Mouse (Mus musculus): ENCODE measurements at regions not wholly inside any gene's neighbourhood (a gene's known extent, or its start where the extent isn't known, plus 50 kb on each side); places are given as distances from the start of the nearest gene placed in this dataset.

DNA sequence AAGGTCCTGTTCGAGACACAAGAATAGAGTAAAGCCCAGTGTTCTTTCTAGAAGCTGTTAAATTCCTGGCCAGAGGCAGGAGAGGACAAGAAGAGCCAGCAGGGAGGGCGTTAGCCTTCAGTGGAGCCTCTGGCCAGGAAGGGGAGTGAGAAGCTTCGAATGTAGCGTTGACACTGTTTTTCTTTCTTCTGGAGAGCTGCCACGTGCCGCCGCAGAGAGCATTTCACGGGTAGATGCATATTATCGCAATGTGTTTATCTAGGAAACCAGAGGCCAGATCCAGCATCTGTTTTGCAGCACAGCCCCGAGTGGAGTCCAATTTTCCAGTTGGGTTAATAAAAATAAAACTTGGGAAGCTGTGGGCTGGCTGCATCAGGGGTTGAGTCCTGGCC is 61.3 kb upstream of the Ampd3 start:
- Histone ChIP-seq H3K4me3 (ENCODE audit: insufficient read depth, low read depth, low read length) (no peak overlapping the region), H3K27me3 (replicated peaks; ENCODE audit: control insufficient read depth, insufficient read depth, low read length) (no peaks in the 10 kb centered on the region), H3K27ac (ENCODE audit: insufficient read depth, low read depth, low read length) (no peak overlapping the region), H3K36me3 (ENCODE audit: control insufficient read depth, insufficient read depth, low read length) (no peaks in the 10 kb centered on the region), H3K4me1 (ENCODE audit: control insufficient read depth, insufficient read depth, low read length) (no peaks in the 10 kb centered on the region)
- DNase-seq = peak; percentile 63
- TF ChIP-seq CTCF (conservative IDR thresholded peaks at IDR 0.05; ENCODE audit: insufficient read depth, insufficient read length, low read depth, low read length) (no peak), POLR2A (IDR thresholded peaks at IDR 0.05; ENCODE audit: low read depth, low read length) (no peak)
- WGBS = 24% methylated on average over 10 of the region's 10 CpGs

DNA sequence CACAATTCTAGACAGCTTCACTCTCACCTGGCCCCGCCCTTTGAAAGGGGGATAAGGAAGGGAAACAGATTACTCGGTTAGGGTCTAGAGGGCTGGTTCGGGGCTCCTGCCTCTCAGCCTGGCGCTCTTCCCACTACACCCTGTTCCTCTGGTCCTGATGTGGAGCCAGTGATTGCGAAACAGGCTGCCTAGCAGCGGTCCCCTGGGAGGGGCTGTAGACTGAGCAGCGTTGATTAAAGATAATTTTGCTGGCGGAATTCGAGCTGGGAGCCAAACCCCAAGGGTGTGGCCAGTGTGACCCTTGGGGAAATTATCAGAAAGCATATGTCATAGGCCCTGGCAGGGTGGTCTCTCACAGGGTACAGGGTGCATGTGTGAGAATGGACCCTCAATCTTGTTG is 59.9 kb upstream of the Ampd3 start:
- DNase-seq = peak; percentile 66
- Histone ChIP-seq H3K27me3 (replicated peaks; ENCODE audit: control insufficient read depth, insufficient read depth, low read length) (no peaks in the 10 kb centered on the region), H3K4me3 (ENCODE audit: insufficient read depth, low read depth, low read length) (no peak overlapping the region), H3K27ac (ENCODE audit: insufficient read depth, low read depth, low read length) (no peak overlapping the region), H3K4me1 (ENCODE audit: control insufficient read depth, insufficient read depth, low read length) (no peaks in the 10 kb centered on the region), H3K36me3 (ENCODE audit: control insufficient read depth, insufficient read depth, low read length) (no peaks in the 10 kb centered on the region)
- 75% methylated on average over 9 of the region's 9 CpGs for WGBS
- no peak for TF ChIP-seq CTCF (conservative IDR thresholded peaks at IDR 0.05; ENCODE audit: insufficient read depth, insufficient read length, low read depth, low read length)
- no peak for TF ChIP-seq POLR2A (IDR thresholded peaks at IDR 0.05; ENCODE audit: low read depth, low read length)

DNA sequence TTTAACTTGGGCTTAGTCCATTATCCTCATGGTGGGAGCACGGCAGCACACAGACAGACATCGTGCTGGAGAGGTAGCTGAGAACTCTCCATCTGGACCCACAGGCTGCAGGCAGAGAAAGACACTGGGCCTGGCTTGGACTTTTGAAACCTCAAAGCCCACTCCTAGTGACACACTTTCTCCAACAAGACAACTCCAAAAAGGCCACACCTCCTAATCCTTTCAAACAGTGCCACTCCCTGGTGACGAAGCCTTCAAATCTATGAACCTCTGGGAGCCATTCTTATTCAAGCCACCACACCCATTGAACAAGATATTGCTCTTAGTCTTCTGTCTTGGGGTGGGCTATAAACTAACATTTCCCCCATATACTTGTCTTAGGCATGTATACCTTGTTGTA is 59.2 kb upstream of the Ampd3 start:
- no peak for DNase-seq
- Histone ChIP-seq H3K4me1 (ENCODE audit: control insufficient read depth, insufficient read depth, low read length) (no peaks in the 10 kb centered on the region), H3K27ac (ENCODE audit: insufficient read depth, low read depth, low read length) (no peak overlapping the region), H3K27me3 (replicated peaks; ENCODE audit: control insufficient read depth, insufficient read depth, low read length) (no peaks in the 10 kb centered on the region), H3K36me3 (ENCODE audit: control insufficient read depth, insufficient read depth, low read length) (no peaks in the 10 kb centered on the region), H3K4me3 (ENCODE audit: insufficient read depth, low read depth, low read length) (no peak overlapping the region)
- TF ChIP-seq CTCF (conservative IDR thresholded peaks at IDR 0.05; ENCODE audit: insufficient read depth, insufficient read length, low read depth, low read length) (no peak), POLR2A (IDR thresholded peaks at IDR 0.05; ENCODE audit: low read depth, low read length) (no peak)
- WGBS = 92% methylated on average over 3 of the region's 3 CpGs

DNA sequence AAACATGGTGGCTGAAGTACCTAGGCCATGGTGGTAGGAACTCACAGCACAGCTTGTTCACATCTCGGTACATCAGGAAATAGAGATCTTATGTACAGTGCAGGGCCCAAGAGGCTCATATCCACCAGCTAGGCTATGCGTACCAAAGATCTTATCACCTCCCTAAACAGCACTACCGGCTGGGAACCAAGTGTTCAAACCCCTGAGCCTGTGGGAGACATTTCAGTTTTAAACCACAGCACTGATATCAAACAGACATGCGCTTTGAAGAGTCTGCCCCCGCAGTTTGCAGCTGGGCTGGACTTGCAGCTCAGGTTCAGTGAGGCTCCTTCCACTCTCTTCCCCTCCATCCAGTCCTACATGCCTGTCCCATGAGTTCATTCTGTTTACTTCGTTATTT is 58.4 kb upstream of the Ampd3 start:
- Histone ChIP-seq H3K27me3 (replicated peaks; ENCODE audit: control insufficient read depth, insufficient read depth, low read length) (no peaks in the 10 kb centered on the region), H3K36me3 (ENCODE audit: control insufficient read depth, insufficient read depth, low read length) (no peaks in the 10 kb centered on the region), H3K4me1 (ENCODE audit: control insufficient read depth, insufficient read depth, low read length) (no peaks in the 10 kb centered on the region), H3K27ac (ENCODE audit: insufficient read depth, low read depth, low read length) (no peak overlapping the region), H3K4me3 (ENCODE audit: insufficient read depth, low read depth, low read length) (no peak overlapping the region)
- 83% methylated on average over 6 of the region's 6 CpGs for WGBS
- DNase-seq = no peak
- no peak for TF ChIP-seq CTCF (conservative IDR thresholded peaks at IDR 0.05; ENCODE audit: insufficient read depth, insufficient read length, low read depth, low read length)
- no peak for TF ChIP-seq POLR2A (IDR thresholded peaks at IDR 0.05; ENCODE audit: low read depth, low read length)

DNA sequence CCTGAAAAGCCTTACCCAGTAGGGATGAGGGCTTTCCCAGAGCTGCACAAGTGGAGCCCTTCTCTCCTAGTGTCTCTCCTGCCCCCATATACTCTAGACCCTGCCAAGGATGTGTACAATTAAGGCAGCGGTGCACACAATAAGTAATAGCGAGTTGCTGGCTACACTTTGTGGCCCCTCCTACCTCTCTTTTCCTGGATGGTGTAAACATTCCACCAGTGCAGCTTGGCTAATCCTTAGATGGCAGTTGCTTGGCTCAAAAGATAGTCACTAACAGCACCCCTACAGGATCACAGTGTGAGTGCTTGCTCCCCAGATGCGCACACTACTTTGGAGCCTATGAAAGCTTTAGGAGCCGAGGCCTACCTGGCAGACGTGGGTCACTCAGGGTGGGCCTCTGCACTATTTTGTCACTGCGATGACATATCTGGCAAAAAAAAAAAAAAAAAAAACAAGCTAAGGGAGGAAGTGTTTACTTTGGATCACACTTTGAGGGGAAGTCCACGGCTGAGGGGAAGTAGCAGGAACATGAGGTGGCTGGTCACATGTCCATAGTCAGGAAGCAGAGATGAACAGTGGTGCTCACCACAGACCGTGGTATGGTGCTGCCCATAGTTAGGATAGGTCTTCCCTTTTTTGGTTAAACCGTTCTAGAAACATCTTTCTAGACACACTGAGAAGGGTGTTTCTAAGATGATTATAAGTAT is 57.6 kb upstream of the Ampd3 start:
- Histone ChIP-seq H3K4me1 (ENCODE audit: control insufficient read depth, insufficient read depth, low read length) (no peaks in the 10 kb centered on the region), H3K27ac (ENCODE audit: insufficient read depth, low read depth, low read length) (0 out of 2 replicates have a peak overlapping the region, but pooled peaks have one; percentile 4), H3K4me3 (ENCODE audit: insufficient read depth, low read depth, low read length) (no peak overlapping the region), H3K27me3 (replicated peaks; ENCODE audit: control insufficient read depth, insufficient read depth, low read length) (no peaks in the 10 kb centered on the region), H3K36me3 (ENCODE audit: control insufficient read depth, insufficient read depth, low read length) (no peaks in the 10 kb centered on the region)
- 72% methylated on average over 9 of the region's 9 CpGs for WGBS
- TF ChIP-seq POLR2A (IDR thresholded peaks at IDR 0.05; ENCODE audit: low read depth, low read length) = no peak
- no peak for TF ChIP-seq CTCF (conservative IDR thresholded peaks at IDR 0.05; ENCODE audit: insufficient read depth, insufficient read length, low read depth, low read length)
- DNase-seq = peak; percentile 30

DNA sequence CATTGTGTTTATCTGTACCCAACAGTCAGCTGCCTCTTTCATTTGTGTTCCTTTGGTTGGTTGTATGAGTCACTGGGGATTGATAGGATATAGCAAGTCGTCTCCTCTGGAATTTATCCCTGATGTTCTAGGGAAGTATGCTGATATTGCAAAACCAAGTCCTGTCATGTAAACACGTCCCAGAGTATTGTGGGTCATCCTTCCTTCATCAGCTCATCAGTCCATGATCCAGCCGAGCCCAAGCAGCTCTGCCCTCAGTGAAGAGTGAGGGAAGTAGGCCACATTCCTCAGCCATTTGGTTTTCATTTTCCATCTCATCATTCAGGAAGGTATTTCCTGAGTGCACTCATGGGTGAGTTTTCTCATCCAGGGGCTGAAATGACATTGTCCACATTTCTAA is 54.3 kb upstream of the Ampd3 start:
- no peak for TF ChIP-seq CTCF (conservative IDR thresholded peaks at IDR 0.05; ENCODE audit: insufficient read depth, insufficient read length, low read depth, low read length)
- TF ChIP-seq POLR2A (IDR thresholded peaks at IDR 0.05; ENCODE audit: low read depth, low read length) = no peak
- no peak overlapping the region for H3K27ac ChIP-seq (ENCODE audit: insufficient read depth, low read depth, low read length)
- no peak for DNase-seq
- H3K4me1 ChIP-seq (ENCODE audit: control insufficient read depth, insufficient read depth, low read length) = no peaks in the 10 kb centered on the region
- 64% methylated on average over 3 of the region's 3 CpGs for WGBS
- no peaks in the 10 kb centered on the region for H3K27me3 ChIP-seq (replicated peaks; ENCODE audit: control insufficient read depth, insufficient read depth, low read length)
- no peak overlapping the region for H3K4me3 ChIP-seq (ENCODE audit: insufficient read depth, low read depth, low read length)
- no peaks in the 10 kb centered on the region for H3K36me3 ChIP-seq (ENCODE audit: control insufficient read depth, insufficient read depth, low read length)

DNA sequence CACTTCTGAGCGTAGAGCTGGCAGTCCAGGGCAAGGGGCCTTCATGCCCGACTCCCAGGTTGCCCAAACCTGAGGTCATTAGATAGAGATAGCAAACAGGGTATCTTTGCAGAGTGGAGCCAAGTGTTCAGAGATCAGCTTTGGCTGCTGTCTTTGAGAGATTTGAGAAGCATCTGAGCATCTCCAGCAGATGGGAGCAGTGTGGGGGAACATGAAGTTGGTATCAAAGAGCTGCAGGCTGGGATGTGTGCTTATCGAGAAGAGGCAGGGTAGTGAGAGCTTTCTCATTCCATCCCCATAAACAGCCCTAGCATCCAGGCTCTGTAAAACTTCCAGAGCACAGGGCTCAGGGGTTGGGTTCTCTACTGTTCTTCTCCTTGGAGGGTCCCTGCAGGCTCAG is 52.9 kb upstream of the Ampd3 start:
- no peak overlapping the region for H3K27ac ChIP-seq (ENCODE audit: insufficient read depth, low read depth, low read length)

More for the DNA sequence above, 52.9 kb upstream of the Ampd3 start:
- Histone ChIP-seq H3K4me1 (ENCODE audit: control insufficient read depth, insufficient read depth, low read length) (no peaks in the 10 kb centered on the region), H3K4me3 (ENCODE audit: insufficient read depth, low read depth, low read length) (no peak overlapping the region), H3K36me3 (ENCODE audit: control insufficient read depth, insufficient read depth, low read length) (no peaks in the 10 kb centered on the region), H3K27me3 (replicated peaks; ENCODE audit: control insufficient read depth, insufficient read depth, low read length) (no peaks in the 10 kb centered on the region)
- no peak for TF ChIP-seq CTCF (conservative IDR thresholded peaks at IDR 0.05; ENCODE audit: insufficient read depth, insufficient read length, low read depth, low read length)
- TF ChIP-seq POLR2A (IDR thresholded peaks at IDR 0.05; ENCODE audit: low read depth, low read length) = no peak
- WGBS = 88% methylated on average over 3 of the region's 3 CpGs
- no peak for DNase-seq

All from kidney, adult 2 months (tissue).